Mouse (Mus musculus) E14TG2a.4 (cell line): ENCODE measurements around the gene Gpd1.

Experiments used
- CTCF ChIP-seq: conservative IDR thresholded peaks from 2 replicates; pipeline ENCODE4 v1.5.1; 2014; ENCODE audit warnings: low read length
- NANOG ChIP-seq: IDR thresholded peaks from 2 replicates; pipeline ENCODE4 v1.6.1; 2014; ENCODE audit warnings: borderline replicate concordance, low read length, mixed read lengths
- POU5F1 ChIP-seq: IDR thresholded peaks from 2 replicates; pipeline ENCODE4 v1.6.1; 2014; ENCODE audit warnings: low read length, borderline replicate concordance

GRCm38 (mm10) chr15:99671783-99672182 lies 45.5 kb upstream of the Gpd1 start:
- TF ChIP-seq CTCF (no peak), NANOG (no peak), POU5F1 (no peak)
